Mouse (Mus musculus) forebrain, embryonic 12.5 days (tissue): Measurements from ENCODE around the gene Dot1l. TPM values are rescaled to one million over a fixed set of nuclear protein-coding genes. Genes with fewer than 3 reads are reported as not detected.

Experiments used
- ATAC-seq: fragments of 200-750 bp; cut with Nextera tagmentation; 2 replicates; pipeline ENCODE4 v1.8.0; 2017; ENCODE audit warnings: moderate TSS enrichment; ENCODE audit not compliant: low FRiP score
- H3K27ac ChIP-seq: fragments of 300-500 bp; sonication (generic); 2 replicates; pipeline ENCODE4 v1.5.1; 2016; ENCODE audit warnings: mild to moderate bottlenecking
- H3K27me3 ChIP-seq: fragments of 300-500 bp; sonication (generic); 2 replicates; pipeline ENCODE4 v1.6.1; 2016; ENCODE audit warnings: mild to moderate bottlenecking
- H3K36me3 ChIP-seq: fragments of 300-500 bp; sonication (generic); replicated peaks from 2 replicates; pipeline ENCODE4 v1.6.1; 2016; ENCODE audit warnings: mild to moderate bottlenecking
- H3K4me1 ChIP-seq: fragments of 300-500 bp; sonication (generic); 2 replicates; pipeline ENCODE4 v1.6.1; 2016
- H3K4me2 ChIP-seq: fragments of 300-500 bp; sonication (generic); 2 replicates; pipeline ENCODE4 v1.6.1; 2016; ENCODE audit warnings: mild to moderate bottlenecking, moderate library complexity
- H3K4me3 ChIP-seq: fragments of 300-500 bp; sonication (generic); replicated peaks from 2 replicates; pipeline ENCODE4 v1.5.1; 2016; ENCODE audit warnings: mild to moderate bottlenecking
- H3K9ac ChIP-seq: fragments of 300-500 bp; sonication (generic); 2 replicates; pipeline ENCODE4 v1.6.1; 2016; ENCODE audit warnings: mild to moderate bottlenecking
- H3K9me3 ChIP-seq: fragments of 300-500 bp; sonication (generic); 2 replicates; pipeline ENCODE4 v1.6.1; 2016
- WGBS: fragments of 180-500 bp; shearing (Covaris S2); methylation state at CpG from one replicate; pipeline ENCODE4 v1.1.7; 2016; 5-methylcytosine and 5-hydroxymethylcytosine counted together
- polyA plus RNA-seq: library from polyadenylated mRNA; unstranded; fragments of >200 nt; fragmentation: Nextera tagmentation; extraction: Ambion mirVana; gene quantifications from 2 replicates; pipeline ENCODE4 v1.2.1, GENCODE M21; 2016

Gene Dot1l
- 27.6 and 28.2 TPM in 2 replicates for polyA plus RNA-seq

DNA sequence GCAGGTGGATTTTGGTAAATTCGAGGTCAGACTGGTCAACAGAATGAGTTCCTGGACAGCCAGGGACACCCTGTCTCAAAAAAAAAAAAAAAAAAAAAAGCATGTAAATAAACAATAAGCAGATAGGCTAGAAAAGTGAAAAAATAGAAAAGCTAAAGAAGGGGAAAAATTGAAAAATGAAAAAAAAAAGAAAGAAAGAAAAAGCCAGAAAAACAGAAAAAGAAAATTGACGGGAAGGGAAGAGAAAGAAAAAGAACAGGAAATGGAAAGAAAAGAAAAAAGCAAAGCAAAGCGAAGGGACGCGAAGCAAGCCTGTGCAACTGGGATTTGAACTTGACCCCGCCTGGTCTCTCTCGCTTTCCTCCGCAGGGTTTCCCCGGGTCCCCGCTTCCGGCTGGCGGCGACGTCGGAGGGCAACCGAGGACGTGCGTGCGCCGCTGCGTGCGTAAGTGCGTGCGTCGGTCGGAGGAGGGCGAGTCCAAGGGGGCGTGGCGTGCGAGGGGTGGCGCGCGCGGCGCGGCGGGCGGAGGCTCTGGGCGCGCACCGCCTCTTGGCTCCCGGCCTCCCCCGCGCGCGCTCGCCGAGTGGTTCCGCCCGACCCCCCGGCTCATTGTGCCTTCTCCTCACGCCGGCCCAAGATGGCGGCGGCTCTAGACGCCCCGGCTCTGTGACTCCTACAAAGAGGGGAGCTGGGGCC is at the start of gene Dot1l:
Gene Dot1l, plus strand, starts transcription at position 613 of the 697 bp plus-strand sequence.
- peak within 1 kb of the TSS; percentile 99 for H3K4me3 ChIP-seq
- WGBS: 2% methylated on average over 54 of the region's 57 CpGs
- H3K27ac ChIP-seq: peak within 1 kb of the TSS; percentile 86
- H3K9ac ChIP-seq: peak within 1 kb of the TSS; percentile 98
- peak; percentile 91 for ATAC-seq
- H3K36me3 ChIP-seq: no peaks in the 10 kb centered on the region; the same call in 1 of the 2 replicates
- H3K9me3 ChIP-seq: no peaks in the 10 kb centered on the region
- peak within 1 kb of the TSS; percentile 98 for H3K4me2 ChIP-seq
- peaks cover 52% of the 10 kb centered on the region for H3K4me1 ChIP-seq
- no peaks in the 10 kb centered on the region for H3K27me3 ChIP-seq

DNA sequence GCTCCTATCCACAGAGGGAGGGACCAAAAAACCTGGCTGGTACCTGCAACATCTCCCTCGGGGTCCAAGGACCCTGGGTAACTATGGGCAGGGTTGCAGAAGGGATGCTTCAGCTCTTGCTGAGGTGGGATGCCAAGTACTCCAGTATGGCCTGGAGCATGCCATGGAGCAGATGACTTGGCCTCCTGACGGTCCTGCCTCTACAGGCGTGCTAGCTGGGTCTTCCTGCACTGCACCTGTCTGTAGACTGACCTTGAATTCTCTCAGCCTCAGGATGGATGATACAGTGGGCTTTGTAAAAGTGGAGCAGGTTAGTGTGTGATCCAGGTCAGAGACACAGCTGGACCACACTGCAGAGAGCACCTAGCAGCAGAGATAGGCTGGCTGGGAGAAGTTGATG is 49.5 kb upstream of the Dot1l start:
- Histone ChIP-seq H3K9ac (no peak overlapping the region), H3K4me1 (peaks cover 26% of the 10 kb centered on the region), H3K9me3 (no peaks in the 10 kb centered on the region), H3K4me3 (no peak overlapping the region), H3K36me3 (peaks cover 53% of the 10 kb centered on the region), H3K4me2 (no peak overlapping the region), H3K27ac (no peak overlapping the region), H3K27me3 (no peaks in the 10 kb centered on the region)
- 78% methylated on average over 3 of the region's 3 CpGs for WGBS
- ATAC-seq: no peak

DNA sequence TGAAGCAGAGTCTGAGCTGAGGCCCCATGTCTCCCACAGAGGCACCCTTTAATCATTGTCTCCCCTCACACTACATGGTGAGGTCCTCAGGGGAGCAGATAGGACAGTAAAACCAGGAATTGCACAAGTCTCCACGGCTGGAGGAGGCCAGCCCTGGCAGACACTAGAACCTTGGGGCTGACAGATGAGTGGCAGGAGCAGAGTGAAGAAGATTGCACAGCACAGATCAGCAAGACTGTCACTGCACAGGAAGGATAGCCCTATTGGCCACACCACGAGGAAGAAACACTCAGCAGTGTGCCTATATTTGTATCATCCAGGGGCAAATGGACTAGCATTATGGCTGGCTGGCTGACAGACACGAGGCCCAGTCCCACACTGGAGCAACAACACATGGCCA is 44.2 kb upstream of the Dot1l start:
- no peak overlapping the region for H3K27ac ChIP-seq
- peaks cover 100% of the 10 kb centered on the region for H3K36me3 ChIP-seq
- no peak overlapping the region for H3K4me2 ChIP-seq
- WGBS: 90% methylated on average over 3 of the region's 3 CpGs
- H3K4me1 ChIP-seq: no peaks in the 10 kb centered on the region
- H3K4me3 ChIP-seq: no peak overlapping the region
- H3K9ac ChIP-seq: no peak overlapping the region
- no peaks in the 10 kb centered on the region for H3K27me3 ChIP-seq
- ATAC-seq: no peak
- H3K9me3 ChIP-seq: no peaks in the 10 kb centered on the region

DNA sequence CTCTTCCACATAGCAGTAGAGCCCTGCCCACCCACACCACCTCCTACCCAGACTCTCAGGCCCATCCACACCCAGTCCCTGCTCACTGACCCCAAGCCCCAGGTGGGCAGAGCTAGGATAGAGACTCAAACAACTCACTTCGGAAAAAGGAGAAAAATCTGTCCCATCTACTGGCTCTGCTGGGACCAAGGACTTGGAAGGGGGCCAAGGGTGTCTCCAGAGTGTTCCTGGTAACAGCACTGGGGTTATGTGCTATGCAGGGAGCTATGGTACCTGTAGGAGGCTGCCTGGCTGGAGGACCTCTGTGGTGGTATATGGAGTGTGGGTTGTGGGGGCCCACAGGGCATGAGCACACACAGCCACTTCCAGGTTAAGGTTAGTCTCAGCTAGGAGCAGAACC is 37.7 kb upstream of the Dot1l start:
- Histone ChIP-seq H3K27ac (no peak overlapping the region), H3K4me1 (no peaks in the 10 kb centered on the region), H3K9me3 (no peaks in the 10 kb centered on the region), H3K4me2 (no peak overlapping the region), H3K27me3 (no peaks in the 10 kb centered on the region), H3K36me3 (peaks cover 98% of the 10 kb centered on the region), H3K4me3 (no peak overlapping the region), H3K9ac (no peak overlapping the region)
- ATAC-seq: no peak
- 100% methylated on average over 1 of the region's 1 CpGs for WGBS

DNA sequence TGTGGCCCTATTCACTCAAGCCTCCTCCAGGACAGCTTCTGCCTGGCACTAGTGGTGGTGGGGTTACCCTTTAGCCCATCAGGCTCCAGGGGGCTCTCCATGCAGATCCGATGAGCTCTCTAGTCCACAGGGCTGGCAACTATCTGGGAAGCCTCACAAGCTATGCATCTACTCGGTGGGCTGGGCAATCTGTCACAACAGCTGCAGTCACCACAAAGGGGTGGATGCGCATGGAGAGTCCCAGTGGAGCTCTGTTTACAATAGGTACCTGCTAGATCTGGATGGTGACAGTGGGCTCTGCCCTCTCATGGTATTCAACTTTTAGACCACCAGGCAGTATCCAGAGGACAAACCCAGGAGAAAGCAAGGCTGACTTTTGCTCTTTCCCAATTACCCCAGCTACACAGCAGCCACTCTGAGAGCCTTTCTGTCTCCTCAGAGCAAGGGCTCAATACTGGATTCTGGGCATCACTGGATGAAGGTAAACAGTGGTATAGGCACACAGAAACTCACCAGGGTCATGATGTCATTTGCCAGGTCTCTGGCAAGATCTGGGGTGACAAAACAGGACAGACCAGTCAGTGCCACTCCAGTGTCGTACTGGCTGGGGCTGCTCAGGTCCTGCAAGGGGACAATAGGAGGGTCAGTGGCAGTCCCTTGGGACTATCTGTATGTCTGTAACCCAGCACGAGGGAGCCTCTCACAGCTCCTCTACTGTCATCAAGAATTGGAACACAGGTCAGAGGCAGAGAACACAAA is 27.5 kb upstream of the Dot1l start:
- no peak for ATAC-seq
- Histone ChIP-seq H3K4me2 (no peak overlapping the region), H3K27ac (no peak overlapping the region), H3K4me1 (no peaks in the 10 kb centered on the region), H3K27me3 (no peaks in the 10 kb centered on the region), H3K9ac (no peak overlapping the region), H3K9me3 (no peaks in the 10 kb centered on the region), H3K4me3 (no peak overlapping the region), H3K36me3 (peaks cover 98% of the 10 kb centered on the region)
- 88% methylated on average over 5 of the region's 5 CpGs for WGBS

DNA sequence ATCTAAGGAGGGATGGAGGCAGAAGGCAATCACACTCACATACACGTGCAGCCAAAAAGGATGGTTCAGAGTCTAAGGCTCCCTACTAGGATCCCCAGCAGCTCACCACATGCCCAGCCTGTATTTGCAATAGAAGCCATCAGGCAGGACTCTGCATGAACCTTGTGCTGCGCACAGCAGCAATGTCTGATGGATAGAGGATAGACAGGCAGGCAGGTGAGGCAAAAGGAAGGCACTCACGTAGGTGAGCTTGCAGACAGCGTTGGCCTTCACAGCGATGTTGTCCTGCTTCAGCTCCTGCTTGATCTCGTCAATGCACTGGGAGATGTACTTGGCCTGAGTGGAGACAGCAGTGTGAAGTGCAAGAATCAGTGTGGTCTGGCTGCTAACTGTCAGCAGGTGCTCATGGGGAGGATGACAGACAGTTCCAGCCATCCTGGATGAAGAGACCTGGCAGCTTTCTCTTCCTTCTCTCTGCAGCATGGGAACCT is 22.4 kb upstream of the Dot1l start:
- Histone ChIP-seq H3K4me3 (no peak overlapping the region), H3K9ac (no peak overlapping the region), H3K27ac (no peak overlapping the region), H3K4me1 (peaks cover 2% of the 10 kb centered on the region; the same call in 1 of the 2 replicates), H3K4me2 (no peak overlapping the region), H3K27me3 (no peaks in the 10 kb centered on the region), H3K36me3 (peaks cover 79% of the 10 kb centered on the region), H3K9me3 (no peaks in the 10 kb centered on the region)
- 93% methylated on average over 6 of the region's 6 CpGs for WGBS
- ATAC-seq: no peak

DNA sequence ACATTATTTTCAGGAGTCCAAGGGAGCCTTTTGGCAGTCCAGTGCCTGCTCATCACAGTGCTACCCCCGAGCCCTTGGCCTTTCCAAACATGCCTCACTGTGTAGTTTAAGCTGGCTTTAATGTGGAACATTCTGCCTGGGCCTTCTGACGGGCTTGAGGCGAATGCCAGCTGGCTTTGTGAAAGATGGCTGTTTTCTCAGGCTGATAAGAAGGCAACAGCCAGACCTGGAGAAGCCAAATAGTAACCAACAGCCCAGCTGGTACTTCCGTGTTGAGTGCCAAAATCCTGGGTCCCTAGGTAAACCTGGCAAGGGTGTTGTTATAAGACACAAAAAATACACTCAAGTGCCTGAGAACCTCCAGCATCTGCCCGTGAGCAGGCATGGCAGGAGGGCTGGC is 18.3 kb upstream of the Dot1l start:
- Histone ChIP-seq H3K36me3 (peaks cover 38% of the 10 kb centered on the region), H3K4me1 (peaks cover 30% of the 10 kb centered on the region), H3K4me3 (no peak overlapping the region), H3K4me2 (no peak overlapping the region), H3K9ac (no peak overlapping the region), H3K9me3 (no peaks in the 10 kb centered on the region), H3K27me3 (no peaks in the 10 kb centered on the region), H3K27ac (0 out of 2 replicates have a peak overlapping the region, but pooled peaks have one; percentile 10)
- ATAC-seq: no peak
- 83% methylated on average over 5 of the region's 5 CpGs for WGBS

DNA sequence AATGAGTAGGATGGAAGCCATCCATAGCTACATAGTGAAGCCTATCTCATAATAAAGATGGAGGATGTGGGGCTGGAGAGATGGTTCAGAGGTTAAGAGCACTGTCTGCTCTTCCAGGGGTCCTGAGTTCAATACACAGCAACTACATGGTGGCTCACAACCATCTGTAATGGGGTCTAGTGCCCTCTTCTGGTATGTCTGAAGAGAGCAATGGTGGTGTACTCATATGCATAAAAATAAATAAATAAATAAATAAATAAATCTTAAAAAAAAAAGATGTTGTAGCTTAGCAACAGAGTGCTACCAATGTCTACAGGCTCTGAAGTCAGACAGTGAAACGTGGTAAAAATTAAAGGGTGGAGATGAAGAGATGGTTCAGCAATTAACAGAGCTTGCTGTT is 16.3 kb upstream of the Dot1l start:
- no peak overlapping the region for H3K4me2 ChIP-seq
- H3K36me3 ChIP-seq: peaks cover 23% of the 10 kb centered on the region; the same call in 1 of the 2 replicates
- H3K9me3 ChIP-seq: no peaks in the 10 kb centered on the region
- no peaks in the 10 kb centered on the region for H3K27me3 ChIP-seq
- H3K9ac ChIP-seq: no peak overlapping the region
- H3K4me1 ChIP-seq: peaks cover 35% of the 10 kb centered on the region
- no peak for ATAC-seq
- no peak overlapping the region for H3K4me3 ChIP-seq
- WGBS: 80% methylated on average over 1 of the region's 1 CpGs
- H3K27ac ChIP-seq: no peak overlapping the region

DNA sequence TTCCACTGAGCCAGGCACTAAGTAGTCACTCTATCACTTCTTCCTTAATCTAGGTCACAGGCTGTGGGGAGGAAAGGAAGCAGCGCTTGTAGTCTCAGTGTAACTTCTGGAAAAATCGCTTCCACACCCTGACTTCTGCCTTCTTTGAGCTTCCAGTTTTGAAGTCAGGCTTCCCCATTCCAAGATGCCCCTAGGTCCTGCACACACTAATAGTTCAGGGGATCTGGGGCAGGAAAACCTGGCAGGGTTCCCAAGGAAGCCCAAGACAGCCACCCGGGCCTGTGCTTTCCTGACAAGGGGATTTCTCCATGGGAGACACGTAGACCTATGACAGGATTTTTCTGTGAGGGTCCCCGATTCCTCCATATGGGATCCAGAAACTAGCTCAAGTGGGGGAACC is 13.9 kb upstream of the Dot1l start:
- no peaks in the 10 kb centered on the region for H3K27me3 ChIP-seq
- H3K27ac ChIP-seq: no peak overlapping the region
- peak overlapping the region; percentile 97 for H3K4me3 ChIP-seq
- no peak for ATAC-seq
- WGBS: 42% methylated on average over 5 of the region's 5 CpGs
- H3K4me2 ChIP-seq: peak overlapping the region; percentile 96
- H3K36me3 ChIP-seq: peaks cover 11% of the 10 kb centered on the region; the same call in 1 of the 2 replicates
- no peaks in the 10 kb centered on the region for H3K9me3 ChIP-seq
- peaks cover 35% of the 10 kb centered on the region for H3K4me1 ChIP-seq
- peak overlapping the region; percentile 97 for H3K9ac ChIP-seq

DNA sequence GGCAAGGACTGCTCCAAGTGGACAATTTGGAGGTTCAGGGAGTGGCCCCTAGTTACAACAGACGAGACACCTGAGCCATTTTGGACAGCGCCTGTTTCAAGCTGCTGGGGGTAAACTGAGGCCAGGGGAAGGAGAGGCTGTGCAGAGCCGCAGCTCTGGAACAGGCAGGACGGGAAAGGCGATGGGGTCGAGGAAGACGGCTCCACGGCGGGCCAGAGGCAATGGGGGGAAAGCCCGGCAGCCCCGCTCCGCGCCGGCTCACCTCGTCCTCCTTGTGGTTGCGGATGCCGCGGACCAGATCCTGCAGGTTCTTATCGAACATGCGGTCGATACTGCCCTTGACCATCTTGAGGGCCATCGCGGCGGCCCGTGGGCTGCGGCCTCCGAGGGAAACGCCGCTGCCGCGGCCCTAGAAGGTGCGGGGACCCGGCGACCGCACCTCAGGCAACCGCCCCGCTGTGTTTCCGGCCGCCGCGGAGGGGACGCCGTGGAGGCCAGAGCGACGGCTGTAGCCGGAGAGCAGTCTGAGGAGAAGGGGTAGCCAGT is 13.3 kb upstream of the Dot1l start:
- H3K27me3 ChIP-seq: no peaks in the 10 kb centered on the region
- peak overlapping the region; percentile 89 for H3K27ac ChIP-seq
- H3K36me3 ChIP-seq: peaks cover 9% of the 10 kb centered on the region; the same call in 1 of the 2 replicates
- H3K4me3 ChIP-seq: peak overlapping the region; percentile 97
- 0% methylated on average over 40 of the region's 46 CpGs for WGBS
- H3K9me3 ChIP-seq: no peaks in the 10 kb centered on the region
- peak overlapping the region; percentile 97 for H3K9ac ChIP-seq
- ATAC-seq: peak; percentile 24
- H3K4me2 ChIP-seq: peak overlapping the region; percentile 96
- H3K4me1 ChIP-seq: peaks cover 35% of the 10 kb centered on the region

DNA sequence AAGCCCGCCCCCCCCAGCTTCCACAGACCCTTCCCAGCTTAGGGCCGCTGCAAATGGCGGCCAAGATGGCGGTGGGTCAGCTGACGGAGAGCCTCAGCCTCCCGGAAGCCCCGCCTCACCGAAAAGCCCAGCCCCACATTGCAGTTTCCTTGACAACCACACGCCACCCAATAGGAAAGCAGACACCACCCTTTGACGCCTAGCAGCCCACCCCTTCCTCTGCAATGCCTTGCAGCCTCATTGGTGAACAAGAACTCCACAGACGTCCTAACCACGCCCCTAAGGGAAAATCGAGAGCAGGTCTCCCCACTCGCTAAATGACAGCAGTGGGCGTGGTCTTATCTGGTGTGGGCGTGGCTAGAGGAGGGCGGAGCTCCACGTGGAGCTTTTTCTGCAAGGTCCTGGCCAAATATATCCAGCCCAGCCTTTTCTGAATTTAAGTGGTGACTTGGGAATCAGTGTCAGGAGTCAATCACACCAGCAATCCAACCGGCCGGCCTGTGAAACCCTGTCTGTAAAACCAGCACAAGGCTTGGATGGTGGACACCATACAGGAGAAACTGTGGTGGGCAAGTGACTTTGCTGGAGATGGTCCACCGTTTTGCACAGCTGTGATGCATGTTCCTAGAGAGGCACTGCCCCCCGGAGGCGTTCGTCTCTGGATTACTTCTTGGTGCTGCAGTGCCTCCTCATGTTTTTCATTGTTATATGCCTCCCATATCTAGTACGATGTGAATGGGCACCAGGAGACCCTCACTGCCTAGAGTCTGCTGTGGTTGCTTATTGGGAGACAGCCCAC is 12.6 kb upstream of the Dot1l start, which contains the start of gene Ap3d1:
Gene Ap3d1, minus strand, starts transcription at position 85 of the 799 bp plus-strand sequence.
- Histone ChIP-seq H3K4me1 (peaks cover 35% of the 10 kb centered on the region), H3K4me3 (peak within 1 kb of the TSS; percentile 97), H3K27ac (peak within 1 kb of the TSS; percentile 89), H3K36me3 (peaks cover 2% of the 10 kb centered on the region; the same call in 1 of the 2 replicates), H3K27me3 (no peaks in the 10 kb centered on the region), H3K9ac (peak within 1 kb of the TSS; percentile 97), H3K9me3 (no peaks in the 10 kb centered on the region), H3K4me2 (peak within 1 kb of the TSS; percentile 96)
- WGBS: 4% methylated on average over 22 of the region's 25 CpGs
- ATAC-seq: peak; percentile 99
